Mouse (Mus musculus) embryonic facial prominence, embryonic 10.5 days (tissue): ENCODE results near the gene Ttll7. TPM values are rescaled to one million over a fixed set of nuclear protein-coding genes. Genes with fewer than 3 reads are reported as not detected.
A peak's percentile ranks its signal among the peaks of the same experiment; 100 is the strongest.

Experiments used
- DNase-seq: peaks from one replicate; pipeline ENCODE4 v3.0.0-alpha.2; 2017; ENCODE audit warnings: low spot score
- H3K27ac ChIP-seq: fragments of 300-500 bp; sonication (generic); replicated peaks from 2 replicates; pipeline ENCODE4 v1.5.1; 2016; ENCODE audit warnings: mild to moderate bottlenecking
- H3K27me3 ChIP-seq: fragments of 300-500 bp; sonication (generic); replicated peaks from 2 replicates; pipeline ENCODE4 v1.6.1; 2016; ENCODE audit warnings: low read depth, mild to moderate bottlenecking; ENCODE audit not compliant: poor library complexity, severe bottlenecking
- H3K36me3 ChIP-seq: fragments of 300-500 bp; sonication (generic); replicated peaks from 2 replicates; pipeline ENCODE4 v1.6.1; 2016; ENCODE audit warnings: mild to moderate bottlenecking, moderate library complexity
- H3K4me1 ChIP-seq: fragments of 300-500 bp; sonication (generic); 2 replicates; pipeline ENCODE4 v1.6.1; 2016
- H3K4me3 ChIP-seq: fragments of 300-500 bp; sonication (generic); 2 replicates; pipeline ENCODE4 v1.5.1; 2016; ENCODE audit warnings: mild to moderate bottlenecking, moderate library complexity
- H3K9me3 ChIP-seq: fragments of 300-500 bp; sonication (generic); 2 replicates; pipeline ENCODE4 v1.6.1; 2016; ENCODE audit warnings: mild to moderate bottlenecking
- WGBS: fragments of 180-500 bp; shearing (Covaris S2); methylation state at CpG from one replicate; pipeline ENCODE4 v1.1.7; 2016; 5-methylcytosine and 5-hydroxymethylcytosine counted together
- polyA plus RNA-seq: library from polyadenylated mRNA; unstranded; fragments of >200 nt; fragmentation: Nextera tagmentation; extraction: Ambion mirVana; gene quantifications from 2 replicates; pipeline ENCODE4 v1.2.1, GENCODE M21; 2016

Ttll7 gene
- polyA plus RNA-seq, 1 experiment from 2014 or later, result 6.3 TPM

DNA sequence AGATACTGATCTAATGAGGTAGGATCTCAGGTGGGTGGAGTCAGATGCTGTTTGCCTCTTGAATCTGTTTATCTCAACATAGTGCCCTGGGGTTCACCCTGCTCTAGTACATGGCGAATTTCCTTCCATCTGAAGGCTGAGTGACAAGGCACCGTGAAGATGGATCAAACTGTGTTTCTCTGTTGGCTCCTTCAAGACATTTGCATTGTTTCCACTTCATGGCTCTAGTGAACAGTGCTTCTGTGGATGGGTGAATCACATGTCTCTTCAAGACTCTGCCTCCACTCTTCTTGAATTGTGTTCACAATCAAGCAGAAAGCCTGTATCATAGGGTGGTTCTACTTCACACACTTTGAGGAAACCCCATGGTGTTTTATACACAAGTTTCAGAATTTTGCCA is 8.1 kb downstream of the Ttll7 start:
- Histone ChIP-seq H3K4me1 (no peaks in the 10 kb centered on the region), H3K27me3 (no peaks in the 10 kb centered on the region), H3K36me3 (no peaks in the 10 kb centered on the region), H3K4me3 (no peak overlapping the region), H3K9me3 (no peaks in the 10 kb centered on the region), H3K27ac (no peak overlapping the region)
- WGBS, result 82% methylated on average over 2 of the region's 2 CpGs
- DNase-seq, result no peak

DNA sequence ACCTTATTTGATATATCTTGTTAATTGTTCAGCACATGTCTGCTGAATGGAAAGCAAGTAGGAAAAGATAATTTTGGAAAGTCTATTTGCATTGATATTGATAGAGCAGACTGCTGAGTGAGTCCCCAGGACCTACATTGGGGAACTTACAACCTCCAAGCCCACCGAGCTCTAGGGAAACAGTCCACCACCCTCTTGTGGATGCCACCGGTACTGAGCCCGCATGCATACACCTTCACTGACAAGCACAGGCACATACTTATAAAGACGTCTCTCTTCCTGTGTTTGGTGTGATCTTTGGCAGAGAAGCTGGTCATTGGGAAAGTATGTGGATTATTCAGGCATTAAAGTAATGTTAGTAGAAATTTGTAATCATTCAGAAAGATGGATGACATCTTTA is 14.4 kb downstream of the Ttll7 start:
- H3K27ac ChIP-seq, result no peak overlapping the region

DNA sequence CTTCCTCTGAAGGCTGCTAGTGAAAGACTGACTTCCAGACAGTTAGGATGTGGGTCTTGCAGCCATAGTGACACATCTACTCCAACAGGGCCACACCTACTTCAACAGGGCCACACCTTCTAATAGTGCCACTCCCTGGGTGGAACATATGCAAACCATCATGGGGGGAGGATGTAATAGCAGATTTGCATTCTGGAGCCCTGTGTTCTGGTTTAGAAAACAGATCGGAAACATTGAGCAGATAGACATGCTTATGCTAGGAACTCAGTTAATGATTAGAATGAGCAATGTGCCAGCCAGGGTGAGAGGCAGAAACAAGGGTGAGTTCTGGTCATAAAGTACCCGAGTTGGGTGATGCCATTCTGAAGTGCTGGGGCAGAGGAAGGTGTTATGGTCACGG is 19.8 kb downstream of the Ttll7 start:
- Histone ChIP-seq H3K27ac (no peak overlapping the region), H3K9me3 (no peaks in the 10 kb centered on the region), H3K4me3 (no peak overlapping the region), H3K4me1 (no peaks in the 10 kb centered on the region), H3K27me3 (no peaks in the 10 kb centered on the region), H3K36me3 (no peaks in the 10 kb centered on the region)
- WGBS, result 86% methylated on average over 3 of the region's 3 CpGs
- no peak for DNase-seq

More for the DNA sequence above, 14.4 kb downstream of the Ttll7 start:
- H3K4me3 ChIP-seq, result no peak overlapping the region
- WGBS, result 38% methylated on average over 4 of the region's 4 CpGs
- peak; percentile 41 for DNase-seq
- H3K36me3 ChIP-seq, result no peaks in the 10 kb centered on the region
- no peaks in the 10 kb centered on the region for H3K27me3 ChIP-seq
- H3K4me1 ChIP-seq, result no peaks in the 10 kb centered on the region
- H3K9me3 ChIP-seq, result no peaks in the 10 kb centered on the region

DNA sequence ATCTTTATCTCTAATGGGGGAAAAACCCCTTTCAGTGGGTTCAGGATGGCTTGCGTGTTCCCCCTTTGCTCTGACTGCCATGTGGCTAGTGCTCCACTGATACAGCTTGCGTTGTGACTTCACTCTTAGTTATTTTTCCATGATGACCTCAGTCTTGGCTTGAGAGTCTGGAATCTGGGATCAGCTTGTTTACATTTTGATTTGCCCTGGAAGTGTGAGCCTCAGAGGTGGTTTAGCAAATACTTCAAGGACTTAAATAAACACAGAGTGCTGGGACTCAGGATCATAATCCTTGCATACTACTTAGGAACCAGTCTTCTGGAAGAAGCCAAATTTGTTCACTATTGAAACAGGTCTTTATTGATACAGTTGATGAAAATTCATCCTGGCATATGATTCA is 23.8 kb downstream of the Ttll7 start:
- Histone ChIP-seq H3K4me1 (no peaks in the 10 kb centered on the region), H3K36me3 (no peaks in the 10 kb centered on the region), H3K27ac (no peak overlapping the region), H3K9me3 (0 out of 2 replicates have a peak, but pooled peaks cover 5% of the 10 kb centered on the region), H3K27me3 (no peaks in the 10 kb centered on the region), H3K4me3 (no peak overlapping the region)
- DNase-seq, result no peak
- 64% methylated on average over 2 of the region's 2 CpGs for whole genome bisulfite sequencing

DNA sequence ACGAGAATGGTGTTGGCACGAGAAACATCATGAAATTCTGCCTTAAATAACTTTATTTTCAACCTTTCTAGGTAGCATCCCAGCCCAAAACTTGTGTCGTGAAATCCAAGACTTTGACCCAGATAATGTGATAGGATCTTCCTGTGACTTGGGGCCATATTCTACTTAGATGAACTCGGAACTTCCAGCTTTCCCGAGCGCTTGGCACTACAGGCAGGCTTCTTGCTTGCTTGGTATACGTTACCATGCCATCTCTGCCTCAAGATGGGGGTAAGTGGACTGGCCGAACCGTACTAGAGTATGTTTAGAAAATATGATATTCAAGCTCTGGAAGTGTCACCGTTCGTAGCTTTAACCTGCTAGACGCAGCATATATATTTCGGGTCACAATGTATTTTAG is 41.8 kb downstream of the Ttll7 start:
- Histone ChIP-seq H3K27me3 (no peaks in the 10 kb centered on the region), H3K9me3 (no peaks in the 10 kb centered on the region), H3K4me1 (no peaks in the 10 kb centered on the region), H3K4me3 (no peak overlapping the region), H3K27ac (no peak overlapping the region), H3K36me3 (no peaks in the 10 kb centered on the region)
- 90% methylated on average over 13 of the region's 13 CpGs for WGBS
- DNase-seq, result no peak

DNA sequence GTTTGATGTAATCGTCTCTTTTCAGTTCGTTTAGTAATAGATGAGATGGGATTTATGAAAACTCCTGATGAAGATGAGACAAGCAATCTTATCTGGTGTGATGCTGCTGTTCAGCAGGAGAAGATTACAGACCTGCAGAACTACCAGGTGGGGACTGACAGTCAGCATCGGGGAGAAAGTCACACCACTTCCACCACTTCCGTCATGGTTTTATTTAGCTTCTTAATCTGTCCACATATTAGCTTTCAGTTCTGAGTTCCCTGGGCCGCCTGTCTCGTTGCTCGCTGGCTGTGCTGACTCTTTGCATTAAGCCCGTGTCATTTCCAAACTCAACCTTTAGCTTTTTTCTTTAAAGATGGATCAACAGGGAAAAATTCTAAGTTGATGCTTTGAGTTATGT is 44.4 kb downstream of the Ttll7 start:
- no peak for DNase-seq
- Histone ChIP-seq H3K4me1 (no peaks in the 10 kb centered on the region), H3K27me3 (no peaks in the 10 kb centered on the region), H3K4me3 (no peak overlapping the region), H3K36me3 (no peaks in the 10 kb centered on the region), H3K27ac (no peak overlapping the region), H3K9me3 (no peaks in the 10 kb centered on the region)
- WGBS, result 85% methylated on average over 8 of the region's 8 CpGs

DNA sequence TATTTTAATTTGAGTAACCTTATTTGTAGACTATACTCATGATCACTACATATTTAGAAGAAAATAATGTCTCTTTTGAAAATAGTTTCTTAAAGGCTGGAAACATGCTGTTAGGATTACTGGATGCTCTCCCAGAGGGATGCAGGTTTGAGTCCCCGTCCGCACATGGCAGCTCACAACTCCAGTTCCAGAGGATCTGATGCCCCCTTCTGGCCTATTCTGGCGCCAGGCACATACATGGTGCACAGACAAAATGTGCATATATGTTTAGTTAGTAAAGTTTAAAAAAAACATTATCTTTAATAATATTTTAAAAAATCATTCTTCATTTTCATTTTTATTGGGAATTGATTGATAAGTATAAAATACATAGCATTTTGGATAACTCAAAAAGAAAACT is 47.9 kb downstream of the Ttll7 start:
- Histone ChIP-seq H3K27ac (no peak overlapping the region), H3K36me3 (no peaks in the 10 kb centered on the region), H3K4me1 (no peaks in the 10 kb centered on the region), H3K27me3 (no peaks in the 10 kb centered on the region), H3K4me3 (no peak overlapping the region), H3K9me3 (no peaks in the 10 kb centered on the region)
- 81% methylated on average over 3 of the region's 3 CpGs for WGBS
- peak; percentile 25 for DNase-seq

DNA sequence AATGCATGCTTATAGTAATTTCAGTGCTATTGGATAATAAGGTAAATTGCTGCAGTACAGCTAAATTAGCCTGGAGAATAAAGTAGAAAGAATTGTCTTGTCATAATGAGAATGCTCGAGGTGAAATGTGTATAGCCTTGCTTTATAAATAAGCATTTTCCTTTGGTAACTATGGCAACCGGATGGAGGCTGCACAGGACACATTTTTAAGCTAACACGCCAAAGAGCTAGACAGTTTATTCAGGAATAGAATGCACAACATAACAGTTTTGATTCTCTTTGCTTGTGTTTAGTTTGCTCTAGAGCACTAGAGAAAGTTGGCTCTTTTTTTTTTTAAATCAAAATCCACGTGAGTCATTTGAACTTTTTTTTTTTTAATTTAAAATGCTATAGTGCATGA is 49.6 kb downstream of the Ttll7 start:
- Histone ChIP-seq H3K4me3 (no peak overlapping the region), H3K36me3 (no peaks in the 10 kb centered on the region), H3K27ac (no peak overlapping the region), H3K4me1 (no peaks in the 10 kb centered on the region), H3K9me3 (no peaks in the 10 kb centered on the region), H3K27me3 (no peaks in the 10 kb centered on the region)
- DNase-seq, result no peak
- WGBS, result 81% methylated on average over 4 of the region's 4 CpGs

DNA sequence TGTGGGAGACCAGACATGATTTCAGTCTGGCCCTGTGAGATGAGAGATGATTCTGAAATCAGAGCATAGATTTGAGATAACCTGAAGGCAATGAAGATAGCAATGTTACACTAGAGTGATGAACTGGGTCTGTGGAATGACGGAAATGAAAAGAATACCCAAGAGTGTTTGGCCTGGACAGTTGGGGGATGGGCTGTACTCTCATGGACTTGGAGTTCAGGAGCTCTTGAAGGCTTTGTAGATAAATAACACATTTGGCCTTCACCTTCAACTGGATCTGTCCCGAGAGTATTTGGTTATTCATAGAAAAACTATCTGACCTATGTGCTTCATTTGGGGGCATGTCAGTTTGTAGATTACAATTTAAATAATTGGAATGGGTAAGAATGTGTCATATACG is 53.4 kb downstream of the Ttll7 start:
- WGBS, result 82% methylated on average over 3 of the region's 3 CpGs
- DNase-seq, result no peak
- no peaks in the 10 kb centered on the region for H3K9me3 ChIP-seq
- H3K27me3 ChIP-seq, result no peaks in the 10 kb centered on the region
- H3K4me3 ChIP-seq, result no peak overlapping the region
- H3K27ac ChIP-seq, result no peak overlapping the region
- no peaks in the 10 kb centered on the region for H3K4me1 ChIP-seq
- no peaks in the 10 kb centered on the region for H3K36me3 ChIP-seq

DNA sequence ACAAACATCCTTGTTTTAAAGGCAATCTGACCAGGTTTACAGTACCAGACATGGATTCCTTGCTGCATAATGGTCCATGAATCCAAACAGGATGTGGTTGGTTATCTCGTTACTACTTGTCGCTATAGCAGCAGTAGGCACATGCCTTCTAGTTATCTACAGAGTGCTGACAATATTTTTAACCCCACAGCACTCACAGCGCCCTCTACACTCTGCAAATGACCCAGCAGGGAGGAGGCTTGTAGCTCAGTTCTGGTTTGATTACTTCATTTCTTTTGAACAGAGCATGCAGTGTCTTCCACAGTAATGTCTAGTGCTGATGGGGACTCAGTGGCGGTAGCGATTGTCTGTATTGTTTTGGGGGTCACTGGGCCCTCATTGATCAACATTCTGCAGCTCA is 56.8 kb downstream of the Ttll7 start:
- H3K4me3 ChIP-seq, result no peak overlapping the region
- H3K36me3 ChIP-seq, result no peaks in the 10 kb centered on the region
- DNase-seq, result no peak
- H3K4me1 ChIP-seq, result no peaks in the 10 kb centered on the region
- no peak overlapping the region for H3K27ac ChIP-seq
- no peaks in the 10 kb centered on the region for H3K9me3 ChIP-seq
- WGBS, result 79% methylated on average over 5 of the region's 5 CpGs
- H3K27me3 ChIP-seq, result no peaks in the 10 kb centered on the region

DNA sequence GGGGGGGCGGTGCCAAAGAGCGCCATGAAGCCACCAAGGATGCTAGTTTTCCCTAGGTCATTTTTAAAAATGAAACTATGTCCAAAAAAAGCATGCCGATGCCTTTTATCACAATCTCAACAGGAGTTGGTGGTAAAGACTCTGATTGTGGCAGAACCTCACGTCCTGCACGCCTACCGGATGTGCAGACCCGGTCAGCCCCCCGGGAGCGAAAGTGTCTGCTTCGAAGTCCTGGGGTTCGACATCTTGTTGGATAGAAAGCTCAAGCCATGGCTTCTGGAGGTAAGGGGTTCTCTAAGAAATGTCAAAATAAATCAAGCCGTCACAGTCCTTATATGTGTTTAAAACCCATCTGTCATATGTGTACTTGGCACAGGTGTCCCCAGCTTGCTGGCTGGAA is 60.9 kb downstream of the Ttll7 start:
- Histone ChIP-seq H3K36me3 (no peaks in the 10 kb centered on the region), H3K9me3 (no peaks in the 10 kb centered on the region), H3K27me3 (no peaks in the 10 kb centered on the region), H3K4me1 (no peaks in the 10 kb centered on the region), H3K4me3 (no peak overlapping the region), H3K27ac (no peak overlapping the region)
- WGBS, result 95% methylated on average over 12 of the region's 12 CpGs
- no peak for DNase-seq

DNA sequence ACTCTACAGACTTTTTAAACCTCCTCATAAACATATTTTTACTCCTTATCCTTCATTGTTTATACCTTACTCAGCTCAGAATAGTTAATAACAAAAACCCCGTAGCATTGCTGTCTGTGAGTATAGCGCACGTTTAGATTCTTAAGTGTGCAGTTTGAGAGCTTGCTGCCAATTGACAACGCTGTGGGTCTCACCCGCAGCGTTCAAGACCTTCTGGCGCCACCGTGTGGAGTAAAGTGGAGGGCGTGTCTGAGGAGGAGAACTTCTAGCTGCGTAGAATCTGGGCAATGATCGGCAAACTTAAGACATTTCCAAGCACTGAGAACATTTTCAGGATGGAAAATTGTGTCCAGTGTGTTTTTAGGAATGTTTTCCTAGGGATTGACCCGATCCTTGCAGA is 62.6 kb downstream of the Ttll7 start:
- peak; percentile 84 for DNase-seq
- Histone ChIP-seq H3K27me3 (no peaks in the 10 kb centered on the region), H3K4me1 (no peaks in the 10 kb centered on the region), H3K4me3 (no peak overlapping the region), H3K9me3 (no peaks in the 10 kb centered on the region), H3K27ac (no peak overlapping the region), H3K36me3 (no peaks in the 10 kb centered on the region)
- WGBS, result 17% methylated on average over 12 of the region's 12 CpGs

DNA sequence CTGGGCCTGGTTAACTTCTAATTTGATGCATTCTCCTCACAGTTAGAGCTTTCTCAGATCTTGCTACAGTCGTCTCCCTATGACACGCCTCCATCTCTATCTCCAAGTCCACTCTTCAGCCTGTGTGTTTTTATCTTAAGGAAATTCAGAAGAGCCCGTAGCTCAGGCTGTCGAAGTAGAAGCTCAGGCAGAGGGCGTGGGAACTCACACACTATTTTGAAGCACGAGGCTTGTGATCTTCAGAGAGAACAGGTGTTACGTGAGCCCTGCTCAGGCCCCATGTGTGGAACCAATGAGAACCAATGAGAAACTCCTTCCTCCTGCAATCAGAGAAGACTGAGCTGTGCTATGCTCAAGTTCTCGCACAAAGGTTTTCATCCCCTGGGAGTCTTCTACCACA is 65.7 kb downstream of the Ttll7 start:
- Histone ChIP-seq H3K36me3 (no peaks in the 10 kb centered on the region), H3K9me3 (no peaks in the 10 kb centered on the region)

DNA sequence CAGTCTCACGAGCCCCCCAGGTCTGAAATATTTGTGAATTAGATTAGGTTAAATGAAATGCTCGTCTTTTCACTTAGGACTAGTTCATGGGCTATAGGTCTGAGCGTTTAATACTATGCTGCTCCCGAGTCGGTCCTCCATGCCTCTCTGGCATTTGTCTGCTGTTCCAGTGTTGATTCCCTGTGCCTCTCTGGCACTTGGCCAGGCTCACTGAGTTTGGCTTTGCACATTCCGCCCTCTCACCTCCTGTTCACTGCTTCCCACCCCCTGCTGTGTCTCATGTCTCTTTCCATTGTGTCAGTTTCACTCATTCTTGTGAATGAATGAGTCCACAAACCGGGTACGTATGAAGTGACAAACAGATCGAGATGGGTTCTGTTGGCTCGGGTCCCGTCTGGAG is 66.2 kb downstream of the Ttll7 start:
- Histone ChIP-seq H3K36me3 (no peaks in the 10 kb centered on the region), H3K4me3 (no peak overlapping the region), H3K27ac (no peak overlapping the region), H3K4me1 (no peaks in the 10 kb centered on the region), H3K9me3 (no peaks in the 10 kb centered on the region), H3K27me3 (no peaks in the 10 kb centered on the region)
- DNase-seq, result no peak
- WGBS, result 89% methylated on average over 11 of the region's 11 CpGs

More for the DNA sequence above, 65.7 kb downstream of the Ttll7 start:
- WGBS, result 79% methylated on average over 8 of the region's 8 CpGs
- H3K27me3 ChIP-seq, result no peaks in the 10 kb centered on the region
- H3K4me3 ChIP-seq, result no peak overlapping the region
- no peaks in the 10 kb centered on the region for H3K4me1 ChIP-seq
- no peak for DNase-seq
- no peak overlapping the region for H3K27ac ChIP-seq
